Mouse (Mus musculus): ENCODE results near the gene Spcs2. TPM values are rescaled to one million over a fixed set of nuclear protein-coding genes. Genes with fewer than 3 reads are reported as not detected.

The Spcs2 gene
- total RNA-seq, 2 experiments from 2014 or later: 150 to 191 TPM

DNA sequence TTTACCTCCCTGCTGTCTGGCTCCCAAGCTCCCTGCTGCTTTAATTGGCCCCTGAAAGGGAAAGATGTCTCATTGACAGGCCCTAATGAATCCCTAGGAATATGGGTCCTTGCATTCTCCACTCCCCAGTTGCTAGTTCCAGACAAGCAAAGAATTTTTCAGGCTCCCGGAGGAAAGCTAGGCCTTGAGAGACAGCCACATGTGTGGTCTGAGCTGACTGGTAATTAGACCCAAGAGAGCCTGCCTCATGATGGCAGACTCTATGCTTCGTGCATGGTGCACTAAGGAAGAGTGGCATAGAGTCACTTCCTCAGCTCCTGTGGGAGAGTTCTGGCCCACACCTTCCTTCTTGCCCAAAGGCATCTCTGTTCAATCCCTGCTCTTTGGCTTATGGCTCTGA lies 75.3 kb downstream of the Spcs2 start:
- DNase-seq (ENCODE audit: low spot score in 2 of 2): no peak

Other genes starting within 250 kb of the Spcs2 start
- 10 to 100 TPM; 17.5 to 29.5 TPM for gene Tpbgl, start 236.4 kb downstream of the Spcs2 start, total RNA-seq (2021)
- gene Slco2b1, start 152.1 kb downstream of the Spcs2 start, total RNA-seq (2021): 10 to 100 TPM; 21.0 to 25.3 TPM
- gene Olfr520, start 133.2 kb downstream of the Spcs2 start, total RNA-seq (2021): under 1 TPM in 1 of 2 experiments, not detected in 1; 0.42 TPM
- gene Olfr521, start 100.0 kb downstream of the Spcs2 start, total RNA-seq (2021): not detected
- gene Neu3, start 35.0 kb downstream of the Spcs2 start, total RNA-seq (2021): 1 to 10 TPM; 1.9 to 2.4 TPM
- gene Xrra1, start 4.3 kb downstream of the Spcs2 start, total RNA-seq (2021): 1 to 10 TPM in 1 of 2 experiments, not detected in 1; 2.8 TPM
- gene Rnf169, start 117.0 kb upstream of the Spcs2 start, total RNA-seq (2021): 10 to 100 TPM; 14.0 to 17.6 TPM
- not detected for gene Chrdl2, start 142.7 kb upstream of the Spcs2 start, total RNA-seq (2021)